Mouse (Mus musculus): ENCODE measurements at regions not wholly inside any gene's neighbourhood (a gene's known extent, or its start where the extent isn't known, plus 50 kb on each side); places are given as distances from the start of the nearest gene placed in this dataset.

GRCm38 (mm10) chr3:49504581-49504980 is 252.5 kb downstream of the Pcdh18 start:
- DNase-seq (ENCODE audit: low spot score), result no peak

- peak; percentile 24 for DNase-seq (ENCODE audit: low spot score)
These were observed 254.8 kb downstream of the Pcdh18 start for GRCm38 (mm10) chr3:49502351-49502750.

- peak; percentile 34 for DNase-seq (ENCODE audit: low spot score)
These were observed 272.0 kb downstream of the Pcdh18 start for GRCm38 (mm10) chr3:49485105-49485504.
